ENCODE assay signal across 8 mouse cellular contexts in the genomic region with DNA sequence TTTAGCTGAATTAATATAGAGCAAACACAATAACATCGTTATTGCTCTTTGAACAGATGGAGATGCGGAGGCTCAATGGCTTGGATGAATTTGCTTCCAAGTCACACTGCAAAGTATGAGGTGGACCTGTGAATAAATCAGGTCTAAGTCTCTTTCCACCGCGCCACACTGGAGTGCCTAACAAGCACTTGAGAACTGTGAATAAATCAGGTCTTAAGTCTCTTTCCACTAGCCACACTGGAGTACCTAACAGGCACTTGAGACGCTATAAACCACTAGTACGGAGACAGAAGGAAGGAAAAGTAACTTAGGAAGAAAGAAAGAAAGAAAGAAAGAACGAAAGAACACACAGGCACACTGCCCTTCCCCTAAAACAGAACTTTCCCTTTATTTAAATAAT. TPM values are rescaled to one million over a fixed set of nuclear protein-coding genes. Genes with fewer than 3 reads are reported as not detected.
A peak's percentile ranks its signal among the peaks of the same experiment; 100 is the strongest.
DNase-seq lines count a peak whose midpoint lies in the region; ATAC-seq and TF ChIP-seq lines count a peak whose summit lies in the region.

No protein-coding gene starts in this region.

- peaks cover 4% of the 10 kb centered on the region; the same call in 1 of the 2 replicates for H3K4me1 ChIP-seq in kidney, adult 2 months (ENCODE audit: control insufficient read depth, insufficient read depth, low read length)
- no peaks in the 10 kb centered on the region for H3K4me1 ChIP-seq in embryonic facial prominence, embryonic 11.5 days (ENCODE audit: control insufficient read depth, insufficient read depth, low read length)
- 0 out of 2 replicates have a peak, but pooled peaks cover 6% of the 10 kb centered on the region for H3K4me1 ChIP-seq in limb, embryonic 14.5 days (ENCODE audit: control insufficient read depth, insufficient read depth, low read length)
- H3K4me1 ChIP-seq in midbrain, postnatal 0 days (ENCODE audit: insufficient read depth, low read length): peaks cover 6% of the 10 kb centered on the region; the same call in 1 of the 2 replicates

- no peaks in the 10 kb centered on the region for H3K36me3 ChIP-seq in kidney, adult 2 months (ENCODE audit: control insufficient read depth, insufficient read depth, low read length)
- H3K36me3 ChIP-seq in embryonic facial prominence, embryonic 11.5 days (replicated peaks; ENCODE audit: control insufficient read depth, insufficient read depth, low read depth, low read length): no peaks in the 10 kb centered on the region
- H3K36me3 ChIP-seq in limb, embryonic 14.5 days (ENCODE audit: control insufficient read depth, insufficient read depth, low read length): no peaks in the 10 kb centered on the region
- no peaks in the 10 kb centered on the region for H3K36me3 ChIP-seq in midbrain, postnatal 0 days (ENCODE audit: insufficient read depth, low read length)

- peak overlapping the region; percentile 45 for H3K4me2 ChIP-seq in embryonic facial prominence, embryonic 11.5 days (ENCODE audit: low read depth, low read length)
- peak overlapping the region; percentile 53 for H3K4me2 ChIP-seq in limb, embryonic 14.5 days (replicated peaks; ENCODE audit: low read depth, low read length, severe bottlenecking)
- peak overlapping the region; percentile 49 for H3K4me2 ChIP-seq in midbrain, postnatal 0 days (ENCODE audit: low read depth, low read length, poor library complexity, severe bottlenecking)

- DNase-seq in kidney, adult 2 months: no peak
- DNase-seq in kidney, adult 8-10 months: no peak
- peak; percentile 32 for DNase-seq in embryonic facial prominence, embryonic 11.5 days (ENCODE audit: low spot score)
- DNase-seq in limb, embryonic 14.5 days (ENCODE audit: low spot score): no peak
- DNase-seq in midbrain, postnatal 0 days (ENCODE audit: low spot score): no peak
- DNase-seq in gastrocnemius, adult 18-20 months (ENCODE audit: low spot score): no peak
- DNase-seq in frontal cortex, postnatal 25 days (ENCODE audit: low spot score in 2 of 2): no peak
- DNase-seq in cerebellum, postnatal 4 days (ENCODE audit: low spot score in 2 of 2): no peak

- TF ChIP-seq CTCF in kidney, adult 2 months (conservative IDR thresholded peaks at IDR 0.05; ENCODE audit: insufficient read depth, insufficient read length, low read depth, low read length): no peak
- TF ChIP-seq CTCF in midbrain, postnatal 0 days (IDR thresholded peaks at IDR 0.05): no peak

- peak overlapping the region; percentile 23; the same call in 1 of the 2 replicates for H3K9ac ChIP-seq in embryonic facial prominence, embryonic 11.5 days (replicated peaks; ENCODE audit: low read length)
- peak overlapping the region; percentile 82; the same call in 1 of the 2 replicates for H3K9ac ChIP-seq in limb, embryonic 14.5 days (ENCODE audit: low read depth, low read length, severe bottlenecking)
- peak overlapping the region; percentile 3; the same call in 1 of the 2 replicates for H3K9ac ChIP-seq in midbrain, postnatal 0 days (replicated peaks; ENCODE audit: low read length, poor library complexity, severe bottlenecking)

- no peak for ATAC-seq in embryonic facial prominence, embryonic 11.5 days (replicated peaks; ENCODE audit: insufficient number of reproducible peaks, low FRiP score, low TSS enrichment, low read depth)
- no peak for ATAC-seq in limb, embryonic 14.5 days (ENCODE audit: low FRiP score, low read depth)
- ATAC-seq in midbrain, postnatal 0 days (ENCODE audit: low FRiP score): no peak

- no peaks in the 10 kb centered on the region for H3K27me3 ChIP-seq in kidney, adult 2 months (replicated peaks; ENCODE audit: control insufficient read depth, insufficient read depth, low read length)
- H3K27me3 ChIP-seq in embryonic facial prominence, embryonic 11.5 days (ENCODE audit: control insufficient read depth, insufficient read depth, low read length): no peaks in the 10 kb centered on the region
- no peaks in the 10 kb centered on the region for H3K27me3 ChIP-seq in limb, embryonic 14.5 days (ENCODE audit: control insufficient read depth, insufficient read depth, low read length)
- no peaks in the 10 kb centered on the region for H3K27me3 ChIP-seq in midbrain, postnatal 0 days (ENCODE audit: insufficient read depth, low read length)

- H3K27ac ChIP-seq in kidney, adult 2 months (ENCODE audit: insufficient read depth, low read depth, low read length): no peak overlapping the region
- no peak overlapping the region for H3K27ac ChIP-seq in embryonic facial prominence, embryonic 11.5 days (replicated peaks; ENCODE audit: low read depth, low read length)
- H3K27ac ChIP-seq in limb, embryonic 14.5 days (replicated peaks; ENCODE audit: low read depth, low read length): no peak overlapping the region
- H3K27ac ChIP-seq in midbrain, postnatal 0 days (ENCODE audit: low read depth, low read length): 0 out of 2 replicates have a peak overlapping the region, but pooled peaks have one; percentile 98

- 15% methylated on average over 7 of the region's 7 CpGs for WGBS in kidney, adult 2 months
- 22% methylated on average over 7 of the region's 7 CpGs for WGBS in embryonic facial prominence, embryonic 11.5 days
- 12% methylated on average over 7 of the region's 7 CpGs for WGBS in limb, embryonic 14.5 days
- 19% methylated on average over 7 of the region's 7 CpGs for whole genome bisulfite sequencing in midbrain, postnatal 0 days

- TF ChIP-seq POLR2A in kidney, adult 2 months (IDR thresholded peaks at IDR 0.05; ENCODE audit: low read depth, low read length): no peak
- TF ChIP-seq POLR2A in limb, embryonic 14.5 days (IDR thresholded peaks at IDR 0.05; ENCODE audit: borderline replicate concordance, extremely low read depth, insufficient read depth, insufficient read length): no peak

- H3K9me3 ChIP-seq in embryonic facial prominence, embryonic 11.5 days (replicated peaks; ENCODE audit: control insufficient read depth, low read length): no peaks in the 10 kb centered on the region
- H3K9me3 ChIP-seq in limb, embryonic 14.5 days (ENCODE audit: control insufficient read depth, low read length): no peaks in the 10 kb centered on the region
- no peaks in the 10 kb centered on the region for H3K9me3 ChIP-seq in midbrain, postnatal 0 days (ENCODE audit: low read length)

- H3K4me3 ChIP-seq in kidney, adult 2 months (ENCODE audit: insufficient read depth, low read depth, low read length): peak overlapping the region; percentile 89
- peak overlapping the region; percentile 97 for H3K4me3 ChIP-seq in embryonic facial prominence, embryonic 11.5 days (ENCODE audit: low read depth, low read length)
- peak overlapping the region; percentile 98 for H3K4me3 ChIP-seq in limb, embryonic 14.5 days (replicated peaks; ENCODE audit: low read length)
- peak overlapping the region; percentile 95 for H3K4me3 ChIP-seq in midbrain, postnatal 0 days (ENCODE audit: low read depth, low read length)

RNA-seq across cellular contexts. Expression of gene Usp15, which starts 1.3 kb away (rescaled TPM):
- 7.9 and 11.4 TPM in 2 replicates for polyA plus RNA-seq in kidney, adult 2 months (2012; rRNA removed)
- polyA plus RNA-seq in embryonic facial prominence, embryonic 11.5 days (2014; fragmentation: Nextera tagmentation; extraction: Ambion mirVana): 76.8 and 81.2 TPM in 2 replicates
- polyA plus RNA-seq in limb, embryonic 14.5 days (2012; rRNA removed): 27.6 and 42.7 TPM in 2 replicates
- polyA plus RNA-seq in limb, embryonic 14.5 days (2014; fragmentation: Nextera tagmentation; extraction: Ambion mirVana): 71.8 and 73.0 TPM in 2 replicates
- total RNA-seq in midbrain, postnatal 0 days (2014; rRNA removed): 62.0 and 88.5 TPM in 2 replicates
- 57.7 and 65.4 TPM in 2 replicates for polyA plus RNA-seq in midbrain, postnatal 0 days (2015; fragmentation: Nextera tagmentation; extraction: Ambion mirVana)
- 100 to 1,000 TPM; 172 to 179 TPM for total RNA-seq in gastrocnemius, adult 18-20 months (2021)

Comparison
In these comparisons a context has a peak if more than half of its experiments do, and no peak if none do; other contexts are left out.
1. H3K9ac ChIP-seq: peak in every context shown above with its lines; median percentile 82 in limb, embryonic 14.5 days; 23 in embryonic facial prominence, embryonic 11.5 days; 3 in midbrain, postnatal 0 days.